Mouse (Mus musculus) Patski (cell line): ENCODE measurements around the gene Mfsd9. TPM values are rescaled to one million over a fixed set of nuclear protein-coding genes. Genes with fewer than 3 reads are reported as not detected.
"Not testable (repeated sequence)": the region's sequence is repeated elsewhere in the genome, so short reads cannot be mapped to it uniquely, and the experiment has no call there.

Source experiments
- ATAC-seq: fragments of 100-300 bp; one replicate; pipeline ENCODE4 v1.8.0; 2021
- CTCF ChIA-PET: fragments of 350-600 bp; sonication (Branson Sonifier 250); formaldehyde crosslinking; loops from one replicate; lab custom pipeline; 2022; ENCODE audit warnings: inconsistent platforms; lab: Charles Lee
- POLR2A ChIA-PET: fragments of 350-600 bp; sonication (Branson Sonifier 250); formaldehyde crosslinking; loops from one replicate; lab custom pipeline; 2022; ENCODE audit warnings: antibody characterized with exemption, inconsistent platforms; lab: Charles Lee
- DNase-seq: peaks from one replicate; pipeline ENCODE4 v3.0.0-alpha.2; 2011; ENCODE audit warnings: low read depth, low spot score
- H3K27me3 ChIP-seq: fragments of 371-371 bp; one replicate; pipeline ENCODE4 v1.5.1; 2021
- CTCF ChIP-seq: fragments of 100-300 bp; IDR thresholded peaks from one replicate; pipeline ENCODE4 v1.5.1; 2021
- in situ Hi-C: fragments of 300-500 bp; cut with MboI; formaldehyde crosslinking; loops from 3 replicates; pipeline ENCODE4 v1.11.1; 2018; ENCODE audit warnings: low pct_unique_long_range_greater_than_20kb, mixed read lengths
- polyA plus RNA-seq: library from polyadenylated mRNA; unstranded; gene quantifications from one replicate; pipeline ENCODE4 v1.2.3, GENCODE M21; 2021

Mfsd9 gene
- polyA plus RNA-seq, 1 experiment from 2014 or later: 6.2 TPM

GRCm38 (mm10) chr1:40764701-40765275 is 25.7 kb downstream of the Mfsd9 start:
- ChIA-PET CTCF (interaction anchor here (0.8 to 2.5 kb wide), 3 partner anchors 9 to 11 kb away, joined by 3 to 7 read pairs (median 5); no protein-coding TSS in a partner anchor), POLR2A (no interaction called here)
- no peak for TF ChIP-seq CTCF
- DNase-seq (no peak), ATAC-seq (no peak)
- in situ Hi-C loops: loop anchor here (10.0 kb wide), 1 partner anchor 180 kb away; the partner anchor contains the start of gene Slc9a4
- H3K27me3 ChIP-seq: no peaks in the 10 kb centered on the region

- no peaks in the 10 kb centered on the region for H3K27me3 ChIP-seq
Observed at GRCm38 (mm10) chr1:40764042-40764441, 26.4 kb downstream of the Mfsd9 start.

GRCm38 (mm10) chr1:40759751-40760445 is 30.6 kb downstream of the Mfsd9 start:
- ATAC-seq: no peak
- in situ Hi-C loops: loop anchor here (10.0 kb wide), 1 partner anchor 175 kb away; the partner anchor contains the start of gene Slc9a4
- ChIA-PET POLR2A (no interaction called here), CTCF (interaction anchor here (0.7 kb wide), 1 partner anchor 9 kb away, joined by 3 read pairs; no protein-coding TSS in a partner anchor)
- DNase-seq: no peak
- peaks cover 27% of the 10 kb centered on the region for H3K27me3 ChIP-seq
- TF ChIP-seq CTCF: no peak

More at GRCm38 (mm10) chr1:40764042-40764441, 26.4 kb downstream of the Mfsd9 start:
- DNase-seq: no peak
- ChIA-PET POLR2A (interaction anchor here (0.7 to 0.9 kb wide), 2 partner anchors 11 to 106 kb away, joined by 3 read pairs; no protein-coding TSS in a partner anchor), CTCF (interaction anchor here (0.8 to 2.5 kb wide), 3 partner anchors 8 to 12 kb away, joined by 3 to 7 read pairs (median 5); no protein-coding TSS in a partner anchor)
- in situ Hi-C loops: loop anchor here (10.0 kb wide), 1 partner anchor 179 kb away; the partner anchor contains the start of gene Slc9a4
- ATAC-seq: no peak
- TF ChIP-seq CTCF: peak; percentile 36

- no peak for TF ChIP-seq CTCF
- ChIA-PET POLR2A (no interaction called here), CTCF (no interaction called here)
- in situ Hi-C loops: no loop called here
- ATAC-seq: no peak
- DNase-seq: no peak
- peaks cover 12% of the 10 kb centered on the region for H3K27me3 ChIP-seq
Observed at GRCm38 (mm10) chr1:40746089-40746488, 44.4 kb downstream of the Mfsd9 start.

GRCm38 (mm10) chr1:40740739-40741138 is 49.7 kb downstream of the Mfsd9 start:
- ChIA-PET POLR2A (no interaction called here), CTCF (interaction anchor here (0.9 to 1.1 kb wide), 3 partner anchors 9 to 49 kb away, joined by 3 read pairs; no protein-coding TSS in a partner anchor)
- TF ChIP-seq CTCF: no peak
- DNase-seq (no peak), ATAC-seq (no peak)
- in situ Hi-C loops: no loop called here
- peaks cover 12% of the 10 kb centered on the region for H3K27me3 ChIP-seq

- CTCF ChIA-PET, in situ Hi-C loops: not testable (repeated sequence)
Observed at GRCm38 (mm10) chr1:40738246-40738645, 52.2 kb downstream of the Mfsd9 start.

GRCm38 (mm10) chr1:40737671-40738070 is 52.8 kb downstream of the Mfsd9 start:
- TF ChIP-seq CTCF: no peak
- CTCF ChIA-PET: no interaction called here
- H3K27me3 ChIP-seq: peaks cover 8% of the 10 kb centered on the region
- ATAC-seq: no peak
- no peak for DNase-seq
- POLR2A ChIA-PET: no interaction called here
- in situ Hi-C loops: no loop called here

More at GRCm38 (mm10) chr1:40738246-40738645, 52.2 kb downstream of the Mfsd9 start:
- DNase-seq, ATAC-seq, H3K27me3 ChIP-seq: not testable (repeated sequence)
- POLR2A ChIA-PET: interaction anchor here (0.6 kb wide), 1 partner anchor 53 kb away, joined by 4 read pairs; no protein-coding TSS in a partner anchor

- POLR2A ChIA-PET: no interaction called here
- CTCF ChIA-PET: no interaction called here
- no peak for TF ChIP-seq CTCF
- no peak for DNase-seq
- peaks cover 19% of the 10 kb centered on the region for H3K27me3 ChIP-seq
- ATAC-seq: no peak
- in situ Hi-C loops: no loop called here
Observed at GRCm38 (mm10) chr1:40728636-40729035, 61.9 kb downstream of the Mfsd9 start.

GRCm38 (mm10) chr1:40727404-40727803 is 63.1 kb downstream of the Mfsd9 start:
- POLR2A ChIA-PET: no interaction called here
- in situ Hi-C loops: no loop called here
- no peak for TF ChIP-seq CTCF
- H3K27me3 ChIP-seq: peaks cover 19% of the 10 kb centered on the region
- ATAC-seq (no peak), DNase-seq (no peak)
- CTCF ChIA-PET: no interaction called here

- H3K27me3 ChIP-seq: peaks cover 19% of the 10 kb centered on the region
- in situ Hi-C loops: no loop called here
Observed at GRCm38 (mm10) chr1:40726051-40726450, 64.4 kb downstream of the Mfsd9 start.

More at GRCm38 (mm10) chr1:40726051-40726450, 64.4 kb downstream of the Mfsd9 start:
- ChIA-PET CTCF (no interaction called here), POLR2A (no interaction called here)
- DNase-seq: no peak
- ATAC-seq: no peak
- no peak for TF ChIP-seq CTCF

Other genes starting within 250 kb of the Mfsd9 start
- not detected for gene Slc9a4, start 210.6 kb downstream of the Mfsd9 start, polyA plus RNA-seq
- 0.13 TPM for gene Slc9a2, start 110.1 kb downstream of the Mfsd9 start, polyA plus RNA-seq
- not detected for gene Tmem182, start 14.9 kb upstream of the Mfsd9 start, polyA plus RNA-seq